Mouse (Mus musculus) kidney, adult 2 months (tissue): ENCODE measurements around the gene Kdm5c.

Experiments used
- CTCF ChIP-seq: fragments of 200-500 bp; conservative IDR thresholded peaks from 2 replicates; pipeline ENCODE4 v1.5.1; 2011; ENCODE audit warnings: low read depth, mild to moderate bottlenecking, control low read depth, low read length, moderate library complexity, mixed read lengths; ENCODE audit not compliant: insufficient read depth, insufficient read length
- POLR2A ChIP-seq: fragments of 200-500 bp; IDR thresholded peaks from one replicate; pipeline ENCODE4 v1.6.1; 2011; ENCODE audit warnings: low read depth, low read length, control low read depth

GRCm38 (mm10) chrX:152284746-152285145 lies 51.9 kb downstream of the Kdm5c start:
- TF ChIP-seq CTCF (no peak), POLR2A (no peak)
